Mouse (Mus musculus): Measurements from ENCODE around the gene a.
"Not testable (repeated sequence)": the region's sequence is repeated elsewhere in the genome, so short reads cannot be mapped to it uniquely, and the experiment has no call there.

a gene

DNA sequence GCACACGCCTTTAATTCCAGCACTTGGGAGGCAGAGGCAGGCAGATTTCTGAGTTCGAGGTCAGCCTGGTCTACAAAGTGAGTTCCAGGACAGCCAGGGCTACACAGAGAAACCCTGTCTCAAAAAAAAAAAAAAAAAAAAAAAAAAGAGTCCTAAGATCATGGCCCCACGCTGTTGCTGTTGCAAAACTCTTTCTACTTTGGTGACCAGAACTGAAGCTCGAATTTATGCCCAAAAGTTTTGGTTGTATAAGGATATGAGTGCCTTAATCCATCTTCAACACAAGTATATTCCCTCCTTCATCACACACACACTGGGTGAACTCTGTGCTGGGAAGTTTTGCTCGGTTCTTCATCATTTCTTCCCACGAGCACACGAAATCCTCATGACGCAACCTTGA lies 262.3 kb downstream of the a start:
- DNase-seq (ENCODE audit: low spot score) = not testable (repeated sequence)

GRCm38 (mm10) chr2:155054672-155055071 lies 263.5 kb downstream of the a start:
- DNase-seq (ENCODE audit: low spot score) = no peak

DNA sequence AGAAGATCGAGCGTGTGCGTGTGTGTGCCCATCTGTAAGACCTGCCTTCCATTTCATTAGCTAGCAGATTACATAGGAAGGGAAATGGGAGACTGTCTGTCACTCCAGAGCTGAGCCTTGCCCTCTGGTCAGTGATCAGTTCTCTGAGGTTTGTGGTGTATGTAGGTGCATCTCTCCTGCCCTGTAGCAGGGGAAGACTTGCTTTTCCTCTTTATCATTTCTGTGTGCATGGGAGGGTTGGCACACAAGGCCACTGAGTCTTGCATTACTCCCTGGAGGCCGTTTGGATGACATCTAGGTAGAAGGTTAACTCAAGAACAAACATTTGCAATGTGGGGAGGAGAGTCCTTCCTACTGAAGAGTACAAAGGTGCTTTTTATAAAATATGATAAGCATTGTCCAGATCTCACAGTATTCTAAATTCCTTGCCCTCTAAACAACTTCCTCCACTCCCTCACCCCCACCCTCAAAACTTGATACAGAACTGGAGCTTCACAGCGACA lies 264.9 kb downstream of the a start:
- peak; percentile 49 for DNase-seq (ENCODE audit: low spot score)

- DNase-seq (ENCODE audit: low spot score) = no peak
These were observed 266.2 kb downstream of the a start for GRCm38 (mm10) chr2:155057361-155057760.

GRCm38 (mm10) chr2:155071027-155071426 lies 279.8 kb downstream of the a start:
- DNase-seq (ENCODE audit: low spot score) = no peak

- no peak for DNase-seq (ENCODE audit: low spot score)
These were observed 281.3 kb downstream of the a start for GRCm38 (mm10) chr2:155072353-155073145.

GRCm38 (mm10) chr2:155073347-155073746 lies 282.1 kb downstream of the a start:
- no peak for DNase-seq (ENCODE audit: low spot score)

- peak; percentile 90 for DNase-seq (ENCODE audit: low spot score)
These were observed 283.0 kb downstream of the a start, which contains the start of gene Ahcy for GRCm38 (mm10) chr2:155073978-155074765. Gene Ahcy, minus strand, starts transcription at chr2:155074497.

GRCm38 (mm10) chr2:155074766-155075330 lies 283.6 kb downstream of the a start:
- no peak for DNase-seq (ENCODE audit: low spot score)

- no peak for DNase-seq (ENCODE audit: low spot score)
These were observed 284.4 kb downstream of the a start for GRCm38 (mm10) chr2:155075649-155076048.

DNA sequence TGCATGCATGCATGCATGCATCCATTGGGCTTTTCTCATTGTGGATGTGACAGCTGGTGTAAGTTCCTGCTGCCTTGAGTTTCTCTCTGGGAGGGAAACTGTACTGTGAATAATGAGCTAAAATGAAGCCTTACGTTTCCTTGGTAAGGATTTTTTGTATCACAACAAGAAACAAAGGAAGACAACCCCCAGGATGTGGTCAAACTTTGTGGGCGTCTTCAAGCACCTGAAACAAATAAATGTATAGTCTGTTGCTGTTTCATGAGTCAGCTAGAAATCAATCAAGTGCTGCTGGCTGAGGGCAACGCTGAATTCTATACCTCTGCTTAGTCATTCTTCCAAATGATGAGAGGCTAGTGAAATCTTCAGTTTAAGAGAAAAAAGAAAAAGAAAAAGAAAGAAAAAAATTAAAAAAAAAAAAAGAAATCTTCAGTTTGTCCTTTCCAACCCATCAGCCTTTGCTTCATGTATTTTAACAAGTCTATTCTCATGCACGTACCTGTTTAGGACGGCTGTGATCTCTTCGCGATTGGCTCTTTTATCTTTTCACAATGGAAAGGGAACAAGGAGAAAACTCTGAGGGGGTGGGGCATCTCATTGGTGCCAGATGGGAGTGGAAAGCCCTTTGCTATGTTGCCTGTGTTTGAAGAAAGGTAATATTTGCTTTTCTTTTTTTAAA lies 288.4 kb downstream of the a start:
- no peak for DNase-seq (ENCODE audit: low spot score)

DNA sequence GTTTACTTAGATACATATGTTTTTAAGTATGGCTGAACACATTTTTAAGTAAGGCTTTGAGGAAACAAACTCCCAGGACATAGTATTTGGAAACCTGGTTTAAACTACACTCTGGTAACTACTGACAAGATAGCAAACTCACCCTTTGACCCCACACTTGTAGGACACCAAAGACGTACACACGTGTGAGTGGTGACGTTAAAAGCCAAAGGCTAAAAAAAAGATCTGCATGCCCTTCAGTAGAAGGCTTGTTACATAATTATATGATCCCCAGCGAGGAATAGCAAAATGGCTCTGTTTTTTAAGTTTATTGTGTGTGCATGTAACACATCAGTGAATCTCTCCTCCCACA lies 289.0 kb downstream of the a start:
- no peak for DNase-seq (ENCODE audit: low spot score)

GRCm38 (mm10) chr2:155081056-155081455 lies 289.9 kb downstream of the a start:
- no peak for DNase-seq (ENCODE audit: low spot score)

GRCm38 (mm10) chr2:155082121-155082803 lies 291.1 kb downstream of the a start:
- no peak for DNase-seq (ENCODE audit: low spot score)

GRCm38 (mm10) chr2:155084546-155084945 lies 293.3 kb downstream of the a start:
- no peak for DNase-seq (ENCODE audit: low spot score)

DNA sequence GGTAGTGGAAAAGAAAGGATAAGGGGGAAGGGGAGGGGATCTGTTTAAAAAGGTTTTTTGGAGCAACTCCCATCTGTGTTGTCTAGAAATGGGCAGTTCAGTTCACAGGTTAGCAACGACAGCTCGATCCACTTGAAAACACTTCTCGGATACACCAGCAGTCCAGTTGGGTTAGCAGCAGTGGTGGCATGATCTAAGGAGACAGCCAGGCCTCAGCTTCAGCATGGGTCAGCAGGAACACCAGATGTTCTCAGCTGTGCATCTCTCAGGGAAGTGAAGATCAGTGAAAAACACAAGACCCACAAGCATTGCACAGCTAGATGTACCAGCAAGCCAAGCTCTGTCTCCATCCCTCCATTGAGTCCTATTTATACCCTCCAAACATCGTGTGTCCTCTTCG lies 295.1 kb downstream of the a start:
- no peak for DNase-seq (ENCODE audit: low spot score)

GRCm38 (mm10) chr2:155088264-155088663 lies 297.1 kb downstream of the a start:
- no peak for DNase-seq (ENCODE audit: low spot score)

DNA sequence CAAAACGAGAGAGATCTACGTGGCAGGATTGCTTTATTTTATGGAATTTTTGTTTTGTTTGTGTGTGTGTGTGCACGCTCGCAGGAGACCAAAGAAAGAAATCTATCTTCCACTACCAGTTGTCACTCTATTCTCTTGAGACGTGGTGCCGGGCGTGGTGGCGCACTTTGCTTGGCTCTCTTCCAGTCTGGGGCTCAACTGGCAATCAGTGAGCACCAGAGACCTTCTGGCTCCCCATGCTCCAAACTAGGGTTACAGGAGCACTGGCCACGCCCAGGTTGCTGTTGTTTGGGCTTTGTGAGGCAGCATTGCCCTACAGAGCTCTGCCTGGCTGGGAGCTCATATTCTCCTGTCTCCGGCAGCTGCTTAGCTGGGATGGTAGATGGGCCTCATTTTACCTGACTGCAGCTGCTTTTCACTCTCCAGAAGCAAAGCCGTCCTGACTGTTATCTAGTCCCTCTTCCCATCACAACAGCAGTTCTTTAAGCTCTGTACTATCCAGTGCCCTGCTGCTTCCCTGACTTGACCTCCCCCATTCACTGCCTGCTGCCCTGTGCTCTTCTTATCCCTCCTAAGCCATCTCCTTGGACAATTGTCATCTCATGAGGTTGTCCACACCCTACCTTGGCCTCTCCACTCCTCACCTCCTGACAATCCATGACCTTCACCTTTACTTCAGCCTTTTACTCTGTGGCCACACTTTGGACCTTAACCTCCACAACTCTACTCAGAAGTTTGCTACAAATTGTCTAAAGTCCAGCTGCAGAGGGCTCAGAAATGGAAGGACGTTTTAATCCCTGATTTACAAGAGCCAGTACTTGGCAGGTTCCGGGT lies 299.9 kb downstream of the a start:
- DNase-seq (ENCODE audit: low spot score) = no peak

DNA sequence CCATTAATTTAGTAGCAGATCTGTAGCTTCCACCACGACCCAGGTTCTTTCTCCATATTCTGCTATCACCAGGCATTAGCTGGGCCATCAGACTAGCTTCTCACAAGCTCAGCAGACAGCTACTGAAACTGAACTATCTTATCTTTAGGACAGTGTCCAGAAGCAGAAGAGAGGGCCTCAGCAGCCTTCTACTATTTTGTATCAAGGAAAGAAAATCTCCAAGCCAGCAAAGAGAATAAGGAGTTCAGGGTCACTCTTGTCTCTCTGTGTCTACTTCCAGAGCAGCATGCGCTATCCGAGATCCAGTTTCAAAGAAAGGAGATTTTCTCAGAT lies 300.5 kb downstream of the a start:
- DNase-seq (ENCODE audit: low spot score) = no peak

- DNase-seq (ENCODE audit: low spot score) = no peak
These were observed 302.2 kb downstream of the a start for GRCm38 (mm10) chr2:155093418-155093817.

Data from testis, postnatal 14 days (tissue).